Mouse (Mus musculus): ENCODE results near the gene Mfrp. TPM values are rescaled to one million over a fixed set of nuclear protein-coding genes. Genes with fewer than 3 reads are reported as not detected.

The Mfrp gene
- polyA plus RNA-seq, 1 experiment: 3.8 TPM

GRCm38 (mm10) chr9:44133287-44133686, 31.8 kb downstream of the Mfrp start:
- no peak for TF ChIP-seq POLR2A (IDR thresholded peaks at IDR 0.05; ENCODE audit: borderline replicate concordance, extremely low read depth, insufficient read depth, insufficient read length, poor library complexity, severe bottlenecking)
- TF ChIP-seq CTCF (IDR thresholded peaks at IDR 0.05; ENCODE audit: borderline replicate concordance, extremely low read depth, insufficient read depth, insufficient read length): no peak

DNA sequence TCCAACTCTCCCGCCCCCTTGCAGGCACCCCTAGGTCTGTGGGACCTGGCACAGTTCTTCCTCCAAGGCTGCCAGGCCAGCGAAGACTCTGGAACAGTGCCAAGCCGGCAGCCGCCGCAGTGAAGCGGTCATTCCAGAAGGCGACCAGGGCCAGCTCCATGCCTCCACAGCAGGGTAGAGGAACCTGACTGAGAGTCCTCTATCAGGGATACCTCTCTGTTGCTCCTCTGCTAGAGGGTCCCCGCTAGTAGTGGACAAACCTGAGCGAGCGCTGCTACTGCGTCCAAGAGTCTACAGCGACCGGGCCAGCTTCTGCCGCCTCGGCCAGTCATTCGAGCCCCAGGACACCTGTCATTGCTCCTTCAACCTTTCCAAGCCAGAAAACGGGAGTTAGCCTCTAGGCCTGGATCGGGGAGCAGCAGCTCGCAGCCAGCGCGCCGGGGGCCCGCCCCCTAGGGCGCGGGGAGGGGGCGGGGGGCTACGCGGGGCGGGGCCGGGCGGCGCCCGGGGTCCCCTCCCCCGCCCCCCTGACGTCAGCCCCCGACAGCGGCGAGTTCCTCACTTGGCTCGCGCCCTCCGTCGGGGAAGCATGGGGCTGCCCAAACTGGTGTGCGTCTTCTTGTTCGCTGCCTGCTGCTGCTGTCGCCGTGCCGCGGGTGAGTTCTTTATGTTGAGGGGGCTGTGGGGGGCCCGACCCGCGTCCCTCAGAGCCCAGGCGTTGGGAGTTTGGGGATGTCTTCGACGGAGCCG, 32.7 kb downstream of the Mfrp start, which contains the start of gene Mcam:
TSS of gene Mcam (plus strand) at position 369 of the 750 bp plus-strand sequence.
- TF ChIP-seq CTCF (IDR thresholded peaks at IDR 0.05; ENCODE audit: borderline replicate concordance, extremely low read depth, insufficient read depth, insufficient read length) (no peak), POLR2A (IDR thresholded peaks at IDR 0.05; ENCODE audit: borderline replicate concordance, extremely low read depth, insufficient read depth, insufficient read length, poor library complexity, severe bottlenecking) (no peak)

More at GRCm38 (mm10) chr9:44133287-44133686, 31.8 kb downstream of the Mfrp start:
- no peak for DNase-seq (ENCODE audit: low read depth)

DNA sequence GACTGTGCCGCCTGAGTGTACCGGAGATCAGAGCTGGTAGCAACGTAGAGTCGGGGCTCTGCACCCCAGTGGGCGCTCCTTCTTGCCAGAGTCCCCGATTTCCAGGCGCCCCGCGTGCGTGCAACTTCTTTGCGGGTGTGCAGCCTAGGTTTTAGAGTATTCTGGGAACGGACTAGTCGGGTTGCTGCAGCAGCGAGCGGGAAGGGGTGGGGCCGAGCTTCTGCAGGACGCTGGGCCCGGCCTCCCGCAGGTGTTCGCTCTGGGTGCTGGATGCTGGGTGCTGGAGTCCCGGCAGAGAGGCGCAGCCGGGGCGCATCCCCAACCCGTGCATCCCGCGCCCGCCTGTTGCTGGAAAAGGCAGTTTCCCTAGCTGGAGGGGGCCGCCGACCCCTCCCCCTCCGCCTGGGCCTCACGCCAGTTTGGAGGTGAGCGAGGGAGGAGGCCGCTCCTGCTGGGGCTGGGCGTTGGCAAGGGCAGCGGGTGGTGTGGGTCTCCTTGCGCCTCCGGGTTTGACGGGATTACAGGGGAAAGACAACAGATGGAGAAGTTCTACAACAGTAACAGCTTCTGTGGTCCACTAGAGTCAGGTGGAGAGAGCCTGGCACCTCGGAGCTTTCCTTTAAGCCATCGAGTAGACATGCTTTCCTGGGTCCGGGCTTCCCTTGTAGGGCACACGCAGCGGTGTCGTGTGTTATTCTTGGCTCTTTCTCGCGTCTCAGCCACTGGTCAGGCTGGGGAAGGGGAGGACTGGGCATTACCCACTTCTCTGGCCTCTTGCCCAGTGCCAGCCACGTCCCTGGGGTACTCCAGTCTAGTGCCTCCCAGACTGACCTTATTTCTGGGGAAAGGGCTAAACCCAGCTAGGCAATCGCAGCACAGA, 33.6 kb downstream of the Mfrp start:
- DNase-seq (ENCODE audit: low read depth): peak; percentile 65
- TF ChIP-seq CTCF (IDR thresholded peaks at IDR 0.05; ENCODE audit: borderline replicate concordance, extremely low read depth, insufficient read depth, insufficient read length) (no peak), POLR2A (IDR thresholded peaks at IDR 0.05; ENCODE audit: borderline replicate concordance, extremely low read depth, insufficient read depth, insufficient read length, poor library complexity, severe bottlenecking) (no peak)

More for the DNA sequence above, 32.7 kb downstream of the Mfrp start, which contains the start of gene Mcam:
- DNase-seq (ENCODE audit: low read depth): peak; percentile 72

- DNase-seq (ENCODE audit: low read depth): peak; percentile 56
- TF ChIP-seq POLR2A (IDR thresholded peaks at IDR 0.05; ENCODE audit: borderline replicate concordance, extremely low read depth, insufficient read depth, insufficient read length, poor library complexity, severe bottlenecking) (no peak), CTCF (IDR thresholded peaks at IDR 0.05; ENCODE audit: borderline replicate concordance, extremely low read depth, insufficient read depth, insufficient read length) (no peak)
Observed at GRCm38 (mm10) chr9:44135731-44136411, 34.3 kb downstream of the Mfrp start.

- DNase-seq (ENCODE audit: low read depth): no peak
- TF ChIP-seq POLR2A (IDR thresholded peaks at IDR 0.05; ENCODE audit: borderline replicate concordance, extremely low read depth, insufficient read depth, insufficient read length, poor library complexity, severe bottlenecking) (no peak), CTCF (IDR thresholded peaks at IDR 0.05; ENCODE audit: borderline replicate concordance, extremely low read depth, insufficient read depth, insufficient read length) (no peak)
Observed at GRCm38 (mm10) chr9:44137846-44138245, 36.3 kb downstream of the Mfrp start.

- DNase-seq (ENCODE audit: low read depth): no peak
- TF ChIP-seq POLR2A (IDR thresholded peaks at IDR 0.05; ENCODE audit: borderline replicate concordance, extremely low read depth, insufficient read depth, insufficient read length, poor library complexity, severe bottlenecking): no peak
- no peak for TF ChIP-seq CTCF (IDR thresholded peaks at IDR 0.05; ENCODE audit: borderline replicate concordance, extremely low read depth, insufficient read depth, insufficient read length)
Observed at GRCm38 (mm10) chr9:44141951-44142350, 40.4 kb downstream of the Mfrp start.

- DNase-seq (ENCODE audit: low read depth): no peak
- TF ChIP-seq CTCF (IDR thresholded peaks at IDR 0.05; ENCODE audit: borderline replicate concordance, extremely low read depth, insufficient read depth, insufficient read length) (no peak), POLR2A (IDR thresholded peaks at IDR 0.05; ENCODE audit: borderline replicate concordance, extremely low read depth, insufficient read depth, insufficient read length, poor library complexity, severe bottlenecking) (no peak)
Observed at GRCm38 (mm10) chr9:44143421-44143820, 41.9 kb downstream of the Mfrp start.

DNA sequence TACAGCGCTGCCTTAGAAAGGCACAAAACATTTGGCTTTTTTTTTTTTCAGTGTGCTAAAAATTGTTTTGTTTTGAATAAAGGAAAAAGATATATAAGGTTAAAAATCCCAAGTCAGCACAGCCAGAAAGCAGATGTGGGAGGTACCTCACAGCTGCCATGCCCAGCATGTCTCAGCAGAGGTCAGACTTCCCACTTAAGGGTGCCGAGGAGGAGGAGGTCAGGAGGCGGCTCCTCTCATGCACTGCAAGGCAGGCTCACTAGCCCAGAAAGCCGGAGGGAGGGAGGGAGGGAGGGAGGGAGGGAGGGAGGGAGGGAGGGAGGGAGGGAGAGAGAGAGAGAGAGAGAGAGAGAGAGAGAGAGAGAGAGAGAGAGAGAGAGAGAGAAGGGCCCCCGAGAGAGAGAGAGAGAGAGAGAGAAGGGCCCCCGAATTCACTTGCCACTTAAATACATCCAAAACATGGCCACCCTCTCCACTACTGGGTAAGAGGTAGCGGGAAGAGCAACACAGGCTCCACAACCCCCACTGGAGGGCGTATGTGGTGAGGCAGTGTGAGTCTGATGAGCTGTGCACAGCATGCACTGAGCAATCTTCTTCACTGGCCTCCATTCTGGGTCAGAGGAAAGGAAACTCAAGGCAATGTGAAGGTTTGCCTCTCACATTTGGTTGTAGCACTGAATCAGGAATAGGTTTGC, 42.6 kb downstream of the Mfrp start:
- TF ChIP-seq CTCF (IDR thresholded peaks at IDR 0.05; ENCODE audit: borderline replicate concordance, extremely low read depth, insufficient read depth, insufficient read length): peak; percentile 23; the same call in 1 of the 2 replicates
- no peak for TF ChIP-seq POLR2A (IDR thresholded peaks at IDR 0.05; ENCODE audit: borderline replicate concordance, extremely low read depth, insufficient read depth, insufficient read length, poor library complexity, severe bottlenecking)
- DNase-seq (ENCODE audit: low read depth): peak; percentile 15

GRCm38 (mm10) chr9:44144718-44145060, 43.2 kb downstream of the Mfrp start:
- no peak for DNase-seq (ENCODE audit: low read depth)
- TF ChIP-seq POLR2A (IDR thresholded peaks at IDR 0.05; ENCODE audit: borderline replicate concordance, extremely low read depth, insufficient read depth, insufficient read length, poor library complexity, severe bottlenecking) (no peak), CTCF (IDR thresholded peaks at IDR 0.05; ENCODE audit: borderline replicate concordance, extremely low read depth, insufficient read depth, insufficient read length) (no peak)

DNA sequence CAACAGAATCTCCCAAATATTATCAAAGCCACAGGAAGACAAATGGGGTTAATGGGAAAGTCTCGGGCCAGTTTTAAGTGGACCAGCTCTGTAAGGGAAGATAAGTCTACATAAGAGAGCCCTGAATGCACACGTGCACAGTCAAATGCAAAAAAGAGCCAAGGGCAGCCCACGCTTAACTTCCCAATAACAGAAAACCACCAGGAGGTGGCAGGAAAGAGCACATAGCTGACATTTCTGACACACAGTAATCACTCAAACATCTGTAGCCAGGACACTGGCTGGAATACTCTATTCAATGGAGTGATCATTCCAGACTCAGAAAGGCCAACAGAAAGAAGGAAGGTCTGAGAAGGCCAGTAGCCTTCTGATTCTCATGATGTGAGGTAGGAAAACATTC, 45.8 kb downstream of the Mfrp start:
- DNase-seq (ENCODE audit: low read depth): peak; percentile 6
- peak; percentile 36; the same call in 1 of the 2 replicates for TF ChIP-seq CTCF (IDR thresholded peaks at IDR 0.05; ENCODE audit: borderline replicate concordance, extremely low read depth, insufficient read depth, insufficient read length)
- TF ChIP-seq POLR2A (IDR thresholded peaks at IDR 0.05; ENCODE audit: borderline replicate concordance, extremely low read depth, insufficient read depth, insufficient read length, poor library complexity, severe bottlenecking): no peak

Other genes with a start within 250 kb of the Mfrp start
- gene Thy1, start 58.3 kb upstream of the Mfrp start, polyA plus RNA-seq (2012; rRNA removed): 11.6 and 13.1 TPM in 2 replicates
- gene Usp2, start 34.7 kb upstream of the Mfrp start, polyA plus RNA-seq (2012; rRNA removed): 2.0 and 4.0 TPM in 2 replicates
- 5.2 and 6.8 TPM in 2 replicates for gene C1qtnf5, start 5.5 kb downstream of the Mfrp start, polyA plus RNA-seq (2012; rRNA removed)
- 0.06 and 0.29 TPM in 2 replicates for gene Gm49380, start 11.8 kb downstream of the Mfrp start, polyA plus RNA-seq (2012; rRNA removed)
- gene Rnf26, start 11.8 kb downstream of the Mfrp start, polyA plus RNA-seq (2012; rRNA removed): 31.4 and 34.7 TPM in 2 replicates
- gene Mcam, start 32.7 kb downstream of the Mfrp start, polyA plus RNA-seq (2012; rRNA removed): 28.5 and 28.9 TPM in 2 replicates
- gene Cbl, start 132.3 kb downstream of the Mfrp start, polyA plus RNA-seq (2012; rRNA removed): 24.5 and 30.7 TPM in 2 replicates
- 0.15 TPM in 1 of 2 replicates, not detected in the other for gene Ccdc153, start 138.9 kb downstream of the Mfrp start, polyA plus RNA-seq (2012; rRNA removed)
- 0.57 and 0.78 TPM in 2 replicates for gene Pdzd3, start 149.7 kb downstream of the Mfrp start, polyA plus RNA-seq (2012; rRNA removed)
- gene Nlrx1, start 166.9 kb downstream of the Mfrp start, polyA plus RNA-seq (2012; rRNA removed): 4.0 and 4.5 TPM in 2 replicates
- 72.9 and 77.1 TPM in 2 replicates for gene Abcg4, start 186.9 kb downstream of the Mfrp start, polyA plus RNA-seq (2012; rRNA removed)
- 44.2 and 47.6 TPM in 2 replicates for gene Hinfp, start 203.9 kb downstream of the Mfrp start, polyA plus RNA-seq (2012; rRNA removed)
- 58.5 and 62.1 TPM in 2 replicates for gene C2cd2l, start 218.6 kb downstream of the Mfrp start, polyA plus RNA-seq (2012; rRNA removed)
- 47.2 and 54.4 TPM in 2 replicates for gene Dpagt1, start 224.3 kb downstream of the Mfrp start, polyA plus RNA-seq (2012; rRNA removed)
- gene H2afx, start 233.0 kb downstream of the Mfrp start, polyA plus RNA-seq (2012; rRNA removed): 223 and 342 TPM in 2 replicates
- gene Hmbs, start 242.5 kb downstream of the Mfrp start, polyA plus RNA-seq (2012; rRNA removed): 40.9 and 48.9 TPM in 2 replicates